Mouse (Mus musculus) layer of hippocampus, adult 18-20 months (tissue): ENCODE results near the gene H3f3b. TPM values are rescaled to one million over a fixed set of nuclear protein-coding genes. Genes with fewer than 3 reads are reported as not detected.
"Not testable (repeated sequence)": the region's sequence is repeated elsewhere in the genome, so short reads cannot be mapped to it uniquely, and the experiment has no call there.

Experiments used
- DNase-seq, 2 experiments: peaks; one replicate each; pipeline ENCODE4 v3.0.0; 2022; ENCODE audit warnings: low spot score in 2 of 2
- total RNA-seq, 2 experiments: library from RNA; stranded (reverse); gene quantifications; 2 replicates each; pipeline ENCODE4 v1.2.3; 2021

The H3f3b gene
- total RNA-seq, 2 experiments from 2014 or later: 267 to 281 TPM

DNA sequence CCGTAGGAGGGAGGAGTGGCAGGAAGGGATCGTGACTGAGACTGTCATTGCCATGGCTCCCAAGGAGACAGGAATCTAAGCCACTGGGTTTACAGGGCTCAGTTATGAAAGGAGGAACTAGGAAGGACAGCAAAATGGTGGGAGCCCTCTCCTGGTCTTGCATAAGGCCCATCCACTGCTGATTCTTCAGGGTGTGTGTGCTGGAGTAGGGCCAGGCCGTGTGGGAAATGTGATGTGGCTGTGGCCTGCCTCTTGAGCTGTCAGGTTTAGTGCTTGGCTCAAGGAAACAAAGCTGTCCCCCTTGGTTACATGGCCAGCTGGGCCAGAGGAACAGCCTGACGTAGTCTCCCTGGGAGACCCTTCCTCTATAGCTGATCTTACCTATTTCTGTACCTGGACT lies 22.4 kb upstream of the H3f3b start:
- no peak for DNase-seq

DNA sequence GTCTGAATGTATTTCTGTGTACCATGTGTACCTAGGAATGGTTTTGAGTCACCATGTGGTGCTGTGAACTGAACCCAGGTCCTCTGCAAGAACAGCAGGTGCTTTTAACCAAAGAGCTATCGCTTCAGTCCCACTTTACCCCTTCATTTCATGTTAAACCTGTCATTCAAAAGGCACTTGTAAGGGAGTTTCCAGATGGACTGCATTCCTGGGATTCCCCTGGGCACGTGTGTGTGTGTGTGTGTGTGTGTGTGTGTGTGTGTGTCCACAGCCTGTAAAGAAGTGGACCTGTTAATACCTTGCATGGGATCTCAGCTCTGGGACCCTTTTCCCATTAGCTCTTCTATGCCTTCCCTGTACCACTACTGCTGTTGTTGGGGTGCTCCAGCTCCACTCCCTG lies 21.8 kb upstream of the H3f3b start:
- no peak for DNase-seq

DNA sequence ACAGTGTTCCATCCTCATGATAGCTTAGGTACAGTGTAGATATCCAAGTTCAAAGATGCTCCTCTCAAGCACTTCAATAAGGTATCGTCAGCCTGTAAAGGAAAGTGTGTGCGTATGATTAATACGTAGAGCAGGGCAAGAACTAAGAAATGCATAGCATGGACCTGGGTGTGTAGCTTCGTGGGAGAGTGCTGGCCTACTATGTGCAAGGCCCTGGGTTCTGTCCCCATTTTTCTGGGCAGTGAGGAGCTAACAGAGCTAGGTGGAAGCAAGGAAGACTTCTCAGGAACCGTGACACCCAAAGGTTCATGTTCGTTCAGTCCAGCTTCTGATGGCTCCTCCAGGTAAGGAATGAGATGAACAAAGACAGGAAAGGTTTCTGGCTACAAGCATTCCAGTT lies 17.4 kb upstream of the H3f3b start:
- no peak for DNase-seq

DNA sequence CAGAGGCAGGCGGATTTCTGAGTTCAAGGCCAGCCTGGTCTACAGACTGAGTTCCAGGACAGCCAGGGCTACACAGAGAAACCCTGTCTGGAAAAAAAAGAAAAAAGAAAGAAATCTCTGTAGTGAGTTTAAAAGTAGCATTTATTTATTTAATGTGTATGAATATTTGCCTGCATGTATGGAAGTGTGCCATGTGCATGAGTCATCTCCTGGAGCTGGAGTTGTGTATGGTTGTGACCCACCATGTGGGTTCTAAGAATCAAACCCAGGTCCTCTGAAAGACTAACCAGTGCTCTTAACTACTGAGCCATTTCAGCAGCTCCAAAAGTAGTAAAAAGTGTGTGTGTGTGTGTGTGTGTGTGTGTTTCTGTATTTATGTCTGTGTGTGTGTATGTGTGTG lies 15.5 kb upstream of the H3f3b start:
- no peak for DNase-seq

DNA sequence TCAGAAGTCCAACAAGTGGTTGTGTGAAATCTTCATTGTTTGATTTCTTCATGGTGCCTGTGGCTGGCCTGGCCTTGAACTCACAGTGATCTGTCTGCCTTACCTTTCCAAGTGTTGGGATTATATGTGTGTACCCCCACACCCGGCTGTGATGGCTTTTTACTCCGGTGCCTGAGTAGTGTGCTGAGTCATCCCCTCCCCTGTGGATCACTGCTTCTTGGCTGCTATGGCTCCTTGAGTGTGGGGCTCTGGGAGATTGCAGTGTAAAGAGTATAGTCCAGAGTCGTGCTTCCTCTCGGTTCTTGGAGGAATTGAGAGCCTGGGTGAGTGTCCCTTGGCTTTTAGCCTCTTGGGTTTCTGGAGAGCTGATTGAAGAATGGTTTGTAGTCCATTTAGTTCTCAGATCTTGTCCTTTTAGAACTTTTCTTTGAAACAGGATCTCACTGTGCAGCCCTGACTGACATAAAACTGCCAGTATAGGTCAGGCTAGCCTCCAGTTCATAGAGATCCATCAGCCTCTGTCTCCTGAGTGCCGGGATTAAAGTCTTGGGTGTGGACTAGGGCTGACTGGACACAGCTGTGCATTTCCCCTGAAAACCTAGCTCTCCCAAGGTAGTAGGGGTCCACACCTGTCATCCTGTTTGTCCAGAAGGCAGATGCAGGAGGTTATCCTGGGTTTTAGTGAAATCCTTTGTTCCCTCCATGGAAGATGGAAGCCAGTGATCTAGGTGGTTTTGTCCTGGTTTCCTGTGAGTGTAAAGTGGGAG lies 14.8 kb upstream of the H3f3b start:
- DNase-seq: no peak

DNA sequence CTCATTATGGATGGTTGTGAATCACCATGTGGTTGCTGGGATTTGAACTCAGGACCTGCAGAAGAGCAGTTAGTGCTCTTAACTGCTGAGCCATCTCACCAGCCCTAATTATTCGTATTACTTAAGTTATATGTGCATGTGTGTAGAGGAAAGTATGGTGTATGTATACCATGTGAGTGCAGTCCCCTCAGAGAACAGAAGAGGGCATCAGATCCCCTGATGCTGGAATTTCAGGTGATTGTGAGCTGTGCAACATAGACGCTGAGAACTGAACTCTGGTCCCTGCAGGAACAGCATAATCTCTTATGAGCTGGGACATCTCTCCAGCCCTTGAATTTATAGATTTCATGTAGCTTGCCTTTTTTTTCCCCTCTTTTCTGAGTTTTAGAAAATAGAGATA lies 14.1 kb upstream of the H3f3b start:
- DNase-seq: no peak

DNA sequence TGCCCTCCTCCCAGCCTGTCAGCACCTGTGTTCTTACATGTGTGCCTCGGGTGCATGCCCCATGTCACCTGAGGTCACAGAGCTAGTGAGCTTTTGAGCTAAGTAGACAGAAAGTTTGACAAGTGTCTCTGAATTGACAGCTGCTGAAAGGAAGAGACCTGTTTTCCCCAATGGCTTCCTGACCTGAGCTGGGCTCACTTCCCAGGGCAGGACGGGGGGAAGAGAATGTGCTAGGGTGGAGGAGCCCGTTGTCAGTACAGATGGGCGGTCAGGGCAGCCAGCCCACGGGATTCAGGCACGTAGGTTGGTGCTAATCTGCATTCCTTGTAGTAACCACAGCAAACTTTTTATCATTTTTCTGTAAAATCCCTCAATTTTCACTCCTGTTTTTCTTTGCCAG lies 12.8 kb upstream of the H3f3b start:
- no peak for DNase-seq

DNA sequence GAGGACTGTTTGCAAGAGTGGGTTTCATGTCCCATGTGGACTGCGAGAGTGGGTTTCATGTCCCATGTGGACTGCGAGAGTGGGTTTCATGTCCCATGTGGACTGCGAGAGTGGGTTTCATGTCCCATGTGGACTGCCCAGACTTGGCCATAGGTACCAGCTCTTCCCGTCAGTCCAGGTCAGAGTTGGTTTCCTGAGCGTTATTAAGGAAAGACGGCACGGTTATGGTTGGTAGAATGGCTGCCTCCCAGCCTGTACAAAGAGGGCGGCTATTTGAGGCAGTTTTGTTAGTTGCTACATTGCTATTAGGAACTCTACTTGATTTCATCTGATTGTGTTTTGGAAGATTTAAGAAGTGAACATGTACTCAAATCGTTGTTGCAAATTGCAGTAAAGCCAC lies 10.1 kb upstream of the H3f3b start:
- DNase-seq: no peak

DNA sequence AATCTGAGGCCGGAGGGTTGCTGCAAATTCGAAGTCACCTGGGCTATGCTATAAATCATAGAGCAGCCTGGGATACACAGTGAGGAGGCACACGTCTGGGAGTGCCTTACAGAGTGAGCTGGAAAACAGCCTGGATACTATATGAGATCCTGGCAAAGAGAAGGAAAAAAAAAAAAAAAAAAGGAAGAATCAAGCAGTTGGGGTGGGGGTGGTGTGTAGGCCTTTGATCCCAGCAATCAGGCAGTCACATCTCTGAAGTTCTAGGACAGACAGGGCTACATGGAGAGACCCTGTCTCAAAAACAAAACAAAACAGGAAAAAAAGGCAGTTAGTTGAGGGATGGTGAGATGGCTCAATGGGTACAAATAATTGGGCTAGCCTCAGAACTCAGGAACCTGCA lies 8.9 kb upstream of the H3f3b start:
- no peak for DNase-seq

DNA sequence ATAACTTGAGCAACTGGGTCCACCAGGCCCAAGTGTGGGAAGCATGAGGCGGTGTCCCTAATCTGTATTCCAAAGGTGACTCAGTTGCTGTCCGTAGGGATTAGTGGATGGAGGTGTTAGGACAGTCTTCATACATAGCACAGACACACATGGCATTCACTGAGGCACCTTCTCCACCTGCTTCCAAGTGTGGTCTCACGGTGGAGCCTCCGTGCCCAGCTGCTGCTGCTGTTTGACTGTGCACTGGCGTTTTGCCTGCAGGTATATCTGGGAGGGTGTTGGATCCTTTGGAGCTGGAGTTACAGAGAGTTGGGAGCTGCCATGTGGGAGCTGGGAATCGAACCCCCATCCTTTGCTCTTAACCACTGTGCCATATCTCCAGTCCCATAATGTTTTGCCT lies 6.8 kb upstream of the H3f3b start:
- DNase-seq: no peak

DNA sequence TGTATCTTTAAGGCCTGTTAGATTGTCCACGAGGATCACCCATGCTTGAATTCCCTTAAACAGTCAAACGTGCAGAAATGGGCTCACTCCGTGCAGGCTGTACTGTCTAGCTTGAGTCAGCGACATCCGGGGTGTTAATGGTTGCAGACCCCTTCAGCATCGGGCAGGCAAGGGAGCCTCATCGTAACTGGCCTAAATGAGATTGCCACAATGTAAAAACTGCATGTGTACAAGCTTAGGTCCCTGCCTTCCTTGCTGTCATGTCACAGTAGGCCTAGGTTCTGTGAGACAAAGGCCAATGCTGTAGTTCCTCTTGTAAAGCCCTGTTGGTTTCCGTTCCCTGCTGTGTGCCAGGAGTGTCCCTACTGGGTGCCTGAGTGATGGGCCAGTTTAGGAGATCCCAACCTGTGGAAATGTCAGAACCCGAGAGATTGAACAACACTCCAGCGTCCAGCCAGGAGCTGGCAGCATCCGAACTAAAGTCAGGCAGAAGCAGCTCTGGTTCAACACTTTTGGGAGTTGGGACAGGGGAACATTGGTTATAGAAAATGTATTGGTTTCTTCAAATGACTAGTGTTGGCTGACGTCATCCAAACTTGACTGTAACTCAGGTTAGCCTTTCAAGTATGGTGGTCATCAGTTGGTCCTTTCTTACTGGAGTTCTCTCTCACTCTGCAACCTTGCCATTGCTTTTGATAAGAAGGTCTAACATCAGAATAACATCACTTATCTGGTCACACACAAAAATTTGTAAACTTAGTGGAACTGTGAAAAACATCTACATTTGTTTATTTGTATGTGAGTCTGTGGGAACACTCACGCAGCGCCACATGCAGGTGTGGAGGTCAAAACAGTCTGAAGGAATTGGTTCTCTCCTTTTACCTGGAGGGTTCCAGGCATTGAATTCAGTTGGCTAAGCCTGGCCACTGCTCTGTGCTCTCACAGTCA lies 3.4 kb upstream of the H3f3b start:
- DNase-seq: no peak

DNA sequence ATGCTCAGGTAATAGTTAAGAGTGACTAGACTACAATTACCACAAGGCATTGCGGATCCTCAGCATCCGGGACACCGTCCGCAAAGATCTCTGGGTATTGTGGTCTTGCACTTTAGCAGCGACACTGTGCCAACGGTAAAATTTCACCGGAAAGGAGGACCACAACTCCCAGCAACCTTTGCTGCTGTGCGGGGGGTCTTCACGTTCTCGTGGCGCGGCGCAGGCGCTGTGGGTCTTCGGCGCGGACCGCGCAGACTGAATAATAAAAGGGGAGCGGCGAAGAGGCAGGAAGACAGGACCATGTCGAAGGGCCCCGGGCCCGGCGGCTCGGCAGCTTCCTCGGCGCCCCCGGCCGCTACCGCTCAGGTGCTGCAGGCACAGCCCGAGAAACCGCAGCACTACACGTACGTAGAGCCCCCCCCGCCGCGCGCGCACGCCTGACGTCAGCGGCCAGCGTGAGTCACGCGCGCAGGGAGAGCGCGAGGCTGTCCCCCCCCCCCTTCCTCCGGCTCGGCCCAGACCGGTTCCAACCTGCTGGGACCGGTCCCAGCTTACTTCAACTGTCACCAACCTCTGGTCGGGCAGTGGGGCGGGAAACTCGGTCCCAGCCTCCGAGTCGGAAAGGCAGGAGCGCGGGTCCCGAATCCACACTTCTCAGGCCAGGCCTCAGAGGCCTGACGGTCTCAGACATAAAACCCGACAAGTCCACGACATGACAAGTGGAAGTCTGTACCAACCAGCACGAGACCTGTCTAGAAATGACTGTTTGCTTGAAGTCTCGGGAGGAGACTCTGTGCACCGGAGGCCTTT lies 2.5 kb upstream of the H3f3b start, which contains the start of gene Unk:
Unk (plus strand) TSS at position 235 of the 810 bp plus-strand sequence.
- peak; percentile 98 to 99 for DNase-seq

DNA sequence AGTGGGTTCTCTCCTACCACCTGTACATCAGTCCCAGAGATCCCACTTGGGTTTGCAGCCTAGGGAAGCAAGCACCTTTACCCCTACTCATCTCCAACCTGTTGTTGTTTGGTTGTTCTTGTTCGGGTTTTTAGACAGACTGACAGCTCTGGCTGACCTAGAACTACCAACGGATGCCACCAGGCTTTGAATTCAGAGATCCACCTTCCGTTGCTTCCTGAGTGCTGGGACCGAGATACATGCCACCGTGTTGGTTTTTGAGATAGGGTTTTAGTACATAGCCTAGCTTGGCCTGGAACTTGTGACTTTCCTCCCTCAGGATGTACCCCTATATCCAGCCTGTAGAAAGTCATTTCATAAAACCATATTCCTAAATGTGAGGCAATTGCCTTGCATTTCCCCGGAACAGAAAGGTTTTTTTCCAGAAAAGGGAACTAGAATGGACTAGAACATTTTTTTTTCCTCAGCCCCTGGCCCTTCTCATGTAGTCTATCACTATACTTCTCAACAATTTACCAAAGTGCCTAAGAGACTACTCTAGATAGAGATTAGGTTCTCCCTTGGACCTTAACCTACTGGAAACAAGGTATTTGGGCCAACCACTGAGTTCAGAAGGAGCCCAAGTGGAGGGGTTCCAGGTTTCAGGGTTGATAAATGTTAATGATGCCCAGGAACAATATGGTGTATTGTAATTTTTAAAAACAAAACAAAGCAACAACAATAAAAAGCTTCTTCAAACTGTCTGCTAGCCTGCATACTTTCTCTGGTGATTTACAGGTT lies 1.5 kb upstream of the H3f3b start:
- no peak for DNase-seq

DNA sequence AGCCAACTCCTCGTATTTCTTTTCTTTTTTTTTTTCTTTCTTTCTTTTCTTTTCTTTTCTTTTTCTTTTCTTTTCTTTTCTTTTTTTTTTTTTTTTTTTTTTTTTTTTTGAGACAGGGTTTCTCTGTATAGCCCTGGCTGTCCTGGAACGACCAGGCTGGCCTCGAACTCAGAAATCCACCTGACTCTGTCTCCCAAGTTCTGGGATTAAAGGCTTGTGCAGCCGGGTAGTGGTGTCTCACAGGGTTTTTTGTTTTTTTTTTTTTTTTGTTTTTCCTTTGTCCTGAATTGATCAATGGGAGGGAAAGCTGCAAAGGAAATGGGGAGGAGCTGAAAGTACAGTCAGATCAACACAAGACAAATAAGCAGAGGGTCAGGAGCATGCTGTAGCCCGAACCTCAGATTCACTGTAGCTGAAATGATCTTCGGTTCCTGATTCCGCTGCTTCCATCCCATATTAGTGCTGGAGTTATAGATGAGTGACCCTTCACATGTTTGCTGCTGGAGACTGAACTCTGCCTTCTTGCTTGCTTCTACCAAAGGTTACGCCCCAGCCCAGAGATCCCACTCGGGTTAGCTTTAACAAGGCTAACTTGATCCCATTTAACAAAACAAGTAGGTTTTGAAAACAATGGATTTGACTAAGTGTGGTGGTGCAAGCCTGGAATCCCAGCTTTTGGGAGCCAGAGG lies 559 bp upstream of the H3f3b start:
- DNase-seq: no peak

DNA sequence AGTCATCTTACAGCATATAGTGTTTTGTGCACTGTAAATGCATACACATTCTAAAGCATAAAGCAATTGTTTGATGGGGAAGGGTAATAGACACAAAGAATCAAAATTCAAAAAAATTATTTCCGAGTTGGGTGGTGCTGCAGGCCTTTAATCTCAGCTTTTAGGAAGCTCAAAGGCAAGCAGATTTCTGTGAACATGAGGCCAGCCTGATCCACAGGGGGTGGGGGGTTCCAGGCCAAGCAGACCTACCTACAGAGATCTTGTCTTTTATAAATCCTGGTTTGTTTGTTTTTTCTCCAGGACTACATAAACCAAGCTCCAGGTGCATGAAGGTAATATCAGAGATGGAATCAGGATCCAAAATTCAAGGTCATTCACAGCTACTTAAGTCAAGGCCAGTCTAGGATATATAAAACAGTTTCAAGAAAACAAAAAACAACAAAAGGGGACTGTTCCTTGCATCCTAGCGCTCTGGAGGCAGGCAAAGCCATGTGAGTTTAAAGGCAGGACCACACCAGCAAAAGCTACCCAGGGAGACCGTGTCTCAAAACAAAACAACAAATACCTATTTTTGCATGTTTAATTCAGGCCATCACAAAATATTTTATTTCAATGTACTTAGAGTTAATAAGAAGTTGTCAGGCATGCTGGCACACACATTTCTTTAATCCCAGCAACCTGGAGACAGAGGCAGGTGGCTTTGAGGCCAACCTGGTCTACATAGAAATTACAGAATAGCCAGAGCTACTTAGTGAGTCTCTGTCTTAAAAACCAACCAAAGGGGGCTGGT lies 2.5 kb downstream of the H3f3b start:
- no peak for DNase-seq

DNA sequence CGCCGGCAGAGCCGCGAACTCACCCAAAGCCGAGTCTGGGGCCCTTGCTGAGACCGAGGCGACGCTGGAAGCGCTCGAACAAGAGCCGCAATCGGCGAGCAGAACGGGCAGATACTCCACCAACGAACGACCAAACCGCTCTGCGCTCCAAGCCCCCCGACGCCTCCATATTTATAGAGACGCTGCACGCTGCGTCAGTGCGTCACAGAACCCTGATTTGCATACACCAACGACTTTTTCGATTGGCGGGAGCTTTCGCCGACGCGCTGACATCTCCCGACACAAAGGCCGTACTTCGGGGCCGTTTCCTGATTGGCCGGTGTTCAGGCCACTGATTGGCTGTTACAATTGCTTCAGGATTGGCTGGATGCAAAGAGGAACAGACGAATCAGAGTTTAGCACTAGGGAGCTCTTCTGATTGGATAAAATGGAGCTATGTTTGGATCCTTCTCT lies 3.4 kb downstream of the H3f3b start:
- peak; percentile 96 to 98 for DNase-seq

DNA sequence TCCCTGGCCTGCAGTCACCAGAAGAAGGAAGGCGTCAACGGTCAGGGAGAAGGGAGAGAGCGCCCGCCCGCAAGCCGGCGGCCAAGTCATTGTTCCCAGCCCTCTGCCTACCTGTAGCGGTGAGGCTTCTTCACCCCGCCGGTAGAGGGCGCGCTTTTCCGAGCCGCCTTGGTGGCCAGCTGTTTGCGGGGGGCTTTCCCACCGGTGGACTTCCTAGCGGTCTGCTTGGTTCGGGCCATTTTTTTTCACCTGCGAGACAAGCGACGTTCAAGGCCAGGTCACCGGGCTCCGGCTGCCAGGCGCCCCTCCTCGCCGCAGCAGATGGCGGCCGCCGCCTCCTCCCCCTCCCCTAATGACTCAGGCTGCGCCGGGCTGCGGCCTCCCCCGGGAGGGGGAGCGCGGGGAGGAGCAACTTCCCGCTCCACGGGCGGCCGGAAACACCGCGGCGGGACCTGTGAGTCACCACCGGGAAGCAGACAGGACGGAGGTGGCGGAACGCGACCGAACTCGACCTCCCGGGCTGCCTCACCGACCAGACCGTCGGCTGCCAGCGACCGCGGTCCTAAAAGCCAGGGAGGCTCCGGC lies 3.9 kb downstream of the H3f3b start:
- peak; percentile 80 to 84 for DNase-seq

DNA sequence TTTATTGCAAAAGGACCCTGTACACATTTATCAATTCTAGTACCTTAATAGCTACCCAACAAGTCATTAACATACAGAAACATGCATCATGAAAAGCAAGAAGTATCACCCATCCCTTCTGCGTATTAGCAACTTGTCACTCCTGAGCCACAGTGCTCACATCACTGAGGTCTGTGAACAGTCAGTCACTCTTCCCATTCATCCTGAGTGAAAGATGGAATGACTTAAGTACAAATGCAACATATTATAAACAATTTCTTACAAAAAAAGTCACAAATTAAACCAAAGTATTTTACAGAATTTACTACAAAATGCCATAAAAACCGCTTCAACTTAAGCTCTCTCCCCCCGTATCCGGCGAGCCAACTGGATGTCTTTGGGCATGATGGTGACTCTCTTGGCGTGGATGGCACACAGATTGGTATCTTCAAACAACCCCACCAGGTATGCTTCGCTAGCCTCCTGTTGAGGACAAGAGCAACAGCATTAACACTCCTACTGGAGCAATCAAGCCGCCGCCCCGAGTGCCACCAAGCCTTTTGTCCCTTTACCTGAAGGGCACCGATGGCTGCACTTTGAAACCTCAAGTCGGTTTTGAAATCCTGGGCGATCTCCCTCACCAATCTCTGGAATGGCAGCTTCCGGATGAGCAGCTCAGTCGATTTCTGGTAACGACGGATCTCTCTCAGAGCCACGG lies 4.5 kb downstream of the H3f3b start:
- not testable (repeated sequence) for DNase-seq
